Mouse (Mus musculus) forebrain, embryonic 11.5 days (tissue): ENCODE measurements at regions not wholly inside any gene's neighbourhood (a gene's known extent, or its start where the extent isn't known, plus 50 kb on each side); places are given as distances from the start of the nearest gene placed in this dataset.

Experiments used
- ATAC-seq: fragments of 200-750 bp; cut with Nextera tagmentation; replicated peaks from 2 replicates; pipeline ENCODE4 v1.8.0; 2017; ENCODE audit warnings: moderate TSS enrichment; ENCODE audit not compliant: low FRiP score
- DNase-seq: peaks from one replicate; pipeline ENCODE4 v3.0.0-alpha.2; 2017; ENCODE audit warnings: low spot score
- H3K27ac ChIP-seq: fragments of 300-500 bp; sonication (generic); 2 replicates; pipeline ENCODE4 v1.5.1; 2014; ENCODE audit warnings: low read depth, low read length
- H3K27me3 ChIP-seq: fragments of 300-500 bp; sonication (generic); 2 replicates; pipeline ENCODE4 v1.6.1; 2014; ENCODE audit warnings: mild to moderate bottlenecking, low read length, mixed read lengths; ENCODE audit not compliant: control insufficient read depth, insufficient read depth
- H3K36me3 ChIP-seq: fragments of 300-500 bp; sonication (generic); 2 replicates; pipeline ENCODE4 v1.6.1; 2014; ENCODE audit warnings: mild to moderate bottlenecking, low read length, moderate library complexity, mixed read lengths; ENCODE audit not compliant: control insufficient read depth, insufficient read depth
- H3K4me1 ChIP-seq: fragments of 300-500 bp; sonication (generic); replicated peaks from 2 replicates; pipeline ENCODE4 v1.6.1; 2014; ENCODE audit warnings: low read length, mixed read lengths; ENCODE audit not compliant: control insufficient read depth, insufficient read depth
- H3K4me2 ChIP-seq: fragments of 300-500 bp; sonication (generic); 2 replicates; pipeline ENCODE4 v1.6.1; 2014; ENCODE audit warnings: low read depth, mild to moderate bottlenecking, low read length, moderate library complexity, mixed read lengths; ENCODE audit not compliant: severe bottlenecking
- H3K4me3 ChIP-seq: fragments of 300-500 bp; sonication (generic); 2 replicates; pipeline ENCODE4 v1.5.1; 2014; ENCODE audit warnings: low read depth, low read length
- H3K9ac ChIP-seq: fragments of 300-500 bp; sonication (generic); 2 replicates; pipeline ENCODE4 v1.6.1; 2014; ENCODE audit warnings: low read length
- H3K9me3 ChIP-seq: fragments of 300-500 bp; sonication (generic); 2 replicates; pipeline ENCODE4 v1.6.1; 2016; ENCODE audit warnings: low read length, mixed read lengths; ENCODE audit not compliant: control insufficient read depth
- WGBS: fragments of 180-500 bp; shearing (Covaris S2); extraction: QIAGEN DNeasy Blood & Tissue Kit; methylation state at CpG from one replicate; pipeline ENCODE4 v1.1.7; 2014; 5-methylcytosine and 5-hydroxymethylcytosine counted together

- ATAC-seq: no peak
- H3K27me3 ChIP-seq: no peaks in the 10 kb centered on the region
- no peak for DNase-seq
- H3K9me3 ChIP-seq: no peaks in the 10 kb centered on the region
- WGBS: 76% methylated on average over 9 of the region's 9 CpGs
- H3K36me3 ChIP-seq: no peaks in the 10 kb centered on the region
- no peak overlapping the region for H3K4me2 ChIP-seq
- no peak overlapping the region for H3K9ac ChIP-seq
- H3K27ac ChIP-seq: no peak overlapping the region
- no peak overlapping the region for H3K4me3 ChIP-seq
- H3K4me1 ChIP-seq: no peaks in the 10 kb centered on the region
Measured at GRCm38 (mm10) chr11:44127088-44127487, 226.1 kb upstream of the Adra1b start.

- DNase-seq: no peak
- Histone ChIP-seq H3K4me2 (no peak overlapping the region), H3K4me1 (no peaks in the 10 kb centered on the region), H3K27ac (no peak overlapping the region), H3K36me3 (no peaks in the 10 kb centered on the region), H3K4me3 (no peak overlapping the region), H3K27me3 (no peaks in the 10 kb centered on the region), H3K9ac (no peak overlapping the region), H3K9me3 (no peaks in the 10 kb centered on the region)
- WGBS: 95% methylated on average over 6 of the region's 6 CpGs
- ATAC-seq: no peak
Measured at GRCm38 (mm10) chr11:44128481-44128880, 227.5 kb upstream of the Adra1b start.

- no peaks in the 10 kb centered on the region for H3K36me3 ChIP-seq
- 81% methylated on average over 7 of the region's 7 CpGs for WGBS
- no peaks in the 10 kb centered on the region for H3K4me1 ChIP-seq
- H3K27ac ChIP-seq: no peak overlapping the region
- no peaks in the 10 kb centered on the region for H3K9me3 ChIP-seq
- no peak for ATAC-seq
- H3K27me3 ChIP-seq: no peaks in the 10 kb centered on the region
- no peak for DNase-seq
- H3K9ac ChIP-seq: no peak overlapping the region
- H3K4me2 ChIP-seq: no peak overlapping the region
- no peak overlapping the region for H3K4me3 ChIP-seq
Measured at GRCm38 (mm10) chr11:44133244-44133643, 232.2 kb upstream of the Adra1b start.

GRCm38 (mm10) chr11:44136024-44136423 is 235.0 kb upstream of the Adra1b start:
- Histone ChIP-seq H3K27me3 (no peaks in the 10 kb centered on the region), H3K4me2 (no peak overlapping the region), H3K9ac (no peak overlapping the region), H3K9me3 (no peaks in the 10 kb centered on the region), H3K36me3 (no peaks in the 10 kb centered on the region), H3K4me3 (no peak overlapping the region), H3K4me1 (no peaks in the 10 kb centered on the region), H3K27ac (no peak overlapping the region)
- 86% methylated on average over 3 of the region's 3 CpGs for WGBS
- ATAC-seq (no peak), DNase-seq (no peak)

GRCm38 (mm10) chr11:44142996-44143395 is 242.0 kb upstream of the Adra1b start:
- Histone ChIP-seq H3K4me3 (no peak overlapping the region), H3K9ac (no peak overlapping the region), H3K27ac (no peak overlapping the region), H3K27me3 (no peaks in the 10 kb centered on the region), H3K9me3 (no peaks in the 10 kb centered on the region), H3K36me3 (no peaks in the 10 kb centered on the region), H3K4me2 (no peak overlapping the region), H3K4me1 (no peaks in the 10 kb centered on the region)
- ATAC-seq (no peak), DNase-seq (no peak)
- WGBS: 91% methylated on average over 4 of the region's 4 CpGs

GRCm38 (mm10) chr11:44144477-44144876 is 243.5 kb upstream of the Adra1b start:
- no peak overlapping the region for H3K4me2 ChIP-seq
- no peaks in the 10 kb centered on the region for H3K9me3 ChIP-seq
- no peak overlapping the region for H3K9ac ChIP-seq
- no peak for DNase-seq
- H3K27me3 ChIP-seq: no peaks in the 10 kb centered on the region
- H3K4me3 ChIP-seq: no peak overlapping the region
- no peaks in the 10 kb centered on the region for H3K4me1 ChIP-seq
- no peaks in the 10 kb centered on the region for H3K36me3 ChIP-seq
- H3K27ac ChIP-seq: no peak overlapping the region
- no peak for ATAC-seq
- WGBS: 78% methylated on average over 3 of the region's 3 CpGs

GRCm38 (mm10) chr11:44146419-44146818 is 245.4 kb upstream of the Adra1b start:
- Histone ChIP-seq H3K27ac (no peak overlapping the region), H3K4me2 (no peak overlapping the region), H3K4me1 (no peaks in the 10 kb centered on the region), H3K27me3 (no peaks in the 10 kb centered on the region), H3K9ac (no peak overlapping the region), H3K9me3 (no peaks in the 10 kb centered on the region), H3K4me3 (no peak overlapping the region), H3K36me3 (no peaks in the 10 kb centered on the region)
- 92% methylated on average over 3 of the region's 3 CpGs for WGBS
- ATAC-seq: no peak
- no peak for DNase-seq

GRCm38 (mm10) chr11:44153576-44153975 is 246.3 kb upstream of the Il12b start:
- H3K9ac ChIP-seq: no peak overlapping the region
- H3K27me3 ChIP-seq: no peaks in the 10 kb centered on the region
- no peaks in the 10 kb centered on the region for H3K36me3 ChIP-seq
- H3K4me2 ChIP-seq: no peak overlapping the region
- H3K4me1 ChIP-seq: no peaks in the 10 kb centered on the region
- DNase-seq (no peak), ATAC-seq (no peak)
- H3K27ac ChIP-seq: no peak overlapping the region
- H3K9me3 ChIP-seq: no peaks in the 10 kb centered on the region
- 94% methylated on average over 3 of the region's 3 CpGs for WGBS
- H3K4me3 ChIP-seq: no peak overlapping the region

- H3K9me3 ChIP-seq: no peaks in the 10 kb centered on the region
- no peak overlapping the region for H3K4me2 ChIP-seq
- DNase-seq (no peak), ATAC-seq (no peak)
- H3K36me3 ChIP-seq: no peaks in the 10 kb centered on the region
- H3K27ac ChIP-seq: no peak overlapping the region
- H3K27me3 ChIP-seq: no peaks in the 10 kb centered on the region
- H3K4me1 ChIP-seq: no peaks in the 10 kb centered on the region
- WGBS: 90% methylated on average over 2 of the region's 2 CpGs
- H3K9ac ChIP-seq: no peak overlapping the region
- H3K4me3 ChIP-seq: no peak overlapping the region
Measured at GRCm38 (mm10) chr11:44155591-44155990, 244.3 kb upstream of the Il12b start.
